Mouse (Mus musculus) intestine, embryonic 14.5 days (tissue): Measurements from ENCODE around the gene Plekhh1. TPM values are rescaled to one million over a fixed set of nuclear protein-coding genes. Genes with fewer than 3 reads are reported as not detected.

Experiments used
- ATAC-seq: fragments of 200-750 bp; cut with Nextera tagmentation; replicated peaks from 2 replicates; pipeline ENCODE4 v1.8.0; 2017; ENCODE audit warnings: low read depth, moderate number of reproducible peaks, moderate TSS enrichment, moderate library complexity; ENCODE audit not compliant: low FRiP score, low TSS enrichment
- DNase-seq: peaks from one replicate; pipeline ENCODE4 v3.0.0-alpha.2; 2018; ENCODE audit warnings: low spot score
- H3K27ac ChIP-seq: fragments of 300-500 bp; sonication (generic); 2 replicates; pipeline ENCODE4 v1.5.1; 2014; ENCODE audit warnings: low read depth, mild to moderate bottlenecking, control low read depth
- H3K27me3 ChIP-seq: fragments of 300-500 bp; sonication (generic); replicated peaks from 2 replicates; pipeline ENCODE4 v1.6.1; 2014; ENCODE audit warnings: low read length, control low read depth; ENCODE audit not compliant: control insufficient read depth, insufficient read depth
- H3K36me3 ChIP-seq: fragments of 300-500 bp; sonication (generic); 2 replicates; pipeline ENCODE4 v1.6.1; 2014; ENCODE audit warnings: low read length, control low read depth; ENCODE audit not compliant: control insufficient read depth, insufficient read depth
- H3K4me1 ChIP-seq: fragments of 300-500 bp; sonication (generic); replicated peaks from 2 replicates; pipeline ENCODE4 v1.6.1; 2014; ENCODE audit warnings: low read length, control low read depth, mixed read lengths; ENCODE audit not compliant: control insufficient read depth, insufficient read depth
- H3K4me2 ChIP-seq: fragments of 300-500 bp; sonication (generic); 2 replicates; pipeline ENCODE4 v1.6.1; 2014; ENCODE audit warnings: low read length
- H3K4me3 ChIP-seq: fragments of 300-500 bp; sonication (generic); 2 replicates; pipeline ENCODE4 v1.5.1; 2014; ENCODE audit warnings: low read depth, low read length, control low read depth, mixed read lengths
- H3K9ac ChIP-seq: fragments of 300-500 bp; sonication (generic); 2 replicates; pipeline ENCODE4 v1.6.1; 2014; ENCODE audit warnings: mild to moderate bottlenecking, low read length
- H3K9me3 ChIP-seq: fragments of 300-500 bp; sonication (generic); 2 replicates; pipeline ENCODE4 v1.6.1; 2016; ENCODE audit warnings: low read length, control low read depth; ENCODE audit not compliant: control insufficient read depth
- WGBS: fragments of 180-500 bp; shearing (Covaris S2); extraction: QIAGEN DNeasy Blood & Tissue Kit; methylation state at CpG from one replicate; pipeline ENCODE4 v1.1.7; 2014; 5-methylcytosine and 5-hydroxymethylcytosine counted together
- polyA plus RNA-seq: library from polyadenylated mRNA; unstranded; fragments of >200 nt; fragmentation: Nextera tagmentation; extraction: Ambion mirVana; gene quantifications from 2 replicates; pipeline ENCODE4 v1.2.1, GENCODE M21; 2014

The Plekhh1 gene
- polyA plus RNA-seq, 1 experiment from 2014 or later, result 6.8 TPM

DNA sequence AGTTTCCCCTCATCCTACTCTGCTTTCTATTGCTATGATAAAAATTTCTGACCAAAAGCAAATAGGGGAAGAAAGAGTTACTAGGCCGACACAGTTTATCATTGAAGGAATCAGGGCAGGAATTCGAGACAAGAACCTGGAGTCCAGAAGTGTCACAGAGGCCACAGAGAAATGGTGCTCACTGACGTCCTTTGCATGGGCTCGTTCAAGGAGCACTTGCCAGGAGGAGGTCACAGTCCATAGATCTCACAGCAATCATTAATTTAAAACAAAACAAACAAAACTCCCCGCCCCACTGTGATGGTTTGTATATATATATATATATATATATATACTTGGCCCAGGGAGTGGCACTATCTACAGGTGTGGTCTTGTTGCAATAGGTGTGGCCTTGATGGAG, 76.3 kb downstream of the Plekhh1 start:
- no peak for ATAC-seq
- DNase-seq, result no peak
- WGBS, result 69% methylated on average over 5 of the region's 5 CpGs
- H3K9me3 ChIP-seq, result no peaks in the 10 kb centered on the region
- no peak overlapping the region for H3K27ac ChIP-seq
- H3K4me1 ChIP-seq, result no peaks in the 10 kb centered on the region
- H3K27me3 ChIP-seq, result no peaks in the 10 kb centered on the region
- H3K4me2 ChIP-seq, result no peak overlapping the region
- no peak overlapping the region for H3K4me3 ChIP-seq
- no peaks in the 10 kb centered on the region for H3K36me3 ChIP-seq
- no peak overlapping the region for H3K9ac ChIP-seq

DNA sequence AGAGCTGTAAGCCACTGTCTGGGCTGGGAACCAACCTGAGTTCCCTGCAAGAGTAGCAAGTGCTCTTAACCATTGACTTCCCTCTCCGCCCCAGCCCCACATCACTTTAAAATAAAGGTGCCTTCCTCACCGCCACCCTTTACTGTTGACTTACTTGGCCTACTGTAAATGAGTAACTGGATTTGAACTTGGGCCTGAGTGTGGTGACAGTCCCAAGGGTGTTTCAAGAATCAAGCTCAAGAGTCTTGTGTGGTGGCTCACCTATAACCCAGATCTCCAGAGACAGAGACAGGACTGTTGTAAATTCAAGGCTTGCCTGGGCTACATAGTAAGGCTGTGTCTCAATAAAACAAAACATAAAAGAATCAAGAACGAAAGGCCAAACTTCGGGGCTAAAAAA, 90.0 kb downstream of the Plekhh1 start:
- 89% methylated on average over 4 of the region's 4 CpGs for WGBS
- H3K36me3 ChIP-seq, result no peaks in the 10 kb centered on the region
- H3K4me3 ChIP-seq, result no peak overlapping the region
- no peak overlapping the region for H3K9ac ChIP-seq
- no peaks in the 10 kb centered on the region for H3K4me1 ChIP-seq
- H3K27ac ChIP-seq, result no peak overlapping the region
- no peaks in the 10 kb centered on the region for H3K27me3 ChIP-seq
- no peak for ATAC-seq
- H3K4me2 ChIP-seq, result no peak overlapping the region
- DNase-seq, result no peak
- H3K9me3 ChIP-seq, result no peaks in the 10 kb centered on the region

- H3K27ac ChIP-seq, result no peak overlapping the region
- H3K4me3 ChIP-seq, result no peak overlapping the region
- no peaks in the 10 kb centered on the region for H3K36me3 ChIP-seq
- ATAC-seq, result no peak
- DNase-seq, result no peak
- H3K9me3 ChIP-seq, result no peaks in the 10 kb centered on the region
- H3K27me3 ChIP-seq, result no peaks in the 10 kb centered on the region
- 34% methylated on average over 3 of the region's 3 CpGs for WGBS
- H3K4me2 ChIP-seq, result no peak overlapping the region
- no peak overlapping the region for H3K9ac ChIP-seq
- no peaks in the 10 kb centered on the region for H3K4me1 ChIP-seq
These were observed 93.9 kb downstream of the Plekhh1 start for GRCm38 (mm10) chr12:79122820-79123219.

DNA sequence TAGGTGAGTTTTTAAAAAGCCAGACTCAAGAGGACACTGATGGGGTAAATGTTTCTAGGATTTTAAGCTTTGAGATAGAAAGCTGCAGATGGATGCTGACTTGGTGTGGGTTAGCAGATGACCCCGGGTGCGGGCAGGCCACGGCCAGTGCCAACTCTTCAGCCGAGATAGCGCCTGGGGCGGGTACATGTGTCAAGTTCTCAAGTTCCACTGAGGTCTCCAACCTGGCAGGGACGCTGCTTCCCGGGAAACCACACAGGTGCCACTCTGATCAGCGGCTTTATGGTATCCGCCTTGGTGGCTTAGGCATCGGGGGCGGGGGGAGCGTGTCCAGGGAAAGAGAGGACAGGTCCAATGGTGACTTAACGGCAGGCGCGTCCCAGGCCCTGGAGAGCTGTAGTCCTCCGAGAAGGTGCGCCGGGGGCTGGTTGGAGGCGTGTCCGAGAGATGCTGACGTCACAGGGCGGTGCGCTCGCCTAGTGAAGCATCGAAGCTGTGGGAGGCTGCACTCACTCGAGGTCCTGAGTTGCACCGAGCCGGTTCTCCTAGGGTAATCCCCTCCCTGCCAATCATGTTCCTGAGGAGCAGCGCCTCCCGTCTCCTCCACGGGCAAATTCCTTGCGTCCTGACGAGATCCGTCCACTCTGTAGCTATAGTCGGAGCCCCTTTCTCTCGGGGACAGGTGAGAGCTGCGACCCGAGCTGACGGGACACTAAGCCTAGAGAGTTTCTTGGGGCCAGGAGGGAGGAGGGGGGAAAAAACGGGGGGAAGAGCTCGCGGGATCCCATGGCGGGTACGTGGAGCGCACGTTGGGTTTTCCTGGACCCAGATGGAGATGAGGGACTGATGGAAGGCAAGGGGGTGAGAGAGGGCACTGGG, 101.6 kb downstream of the Plekhh1 start, which contains the start of gene Arg2:
Gene Arg2, plus strand, starts transcription at position 479 of the 879 bp plus-strand sequence.
- peaks cover 12% of the 10 kb centered on the region for H3K4me1 ChIP-seq
- no peaks in the 10 kb centered on the region for H3K36me3 ChIP-seq
- H3K4me3 ChIP-seq, result peak within 1 kb of the TSS; percentile 41
- no peaks in the 10 kb centered on the region for H3K9me3 ChIP-seq
- peak within 1 kb of the TSS; percentile 20; the same call in 1 of the 2 replicates for H3K9ac ChIP-seq
- peak within 1 kb of the TSS; percentile 88 for H3K4me2 ChIP-seq
- no peak within 1 kb of the TSS for H3K27ac ChIP-seq
- peaks cover 31% of the 10 kb centered on the region for H3K27me3 ChIP-seq
- peak; percentile 91 for DNase-seq
- peak; percentile 92 for ATAC-seq
- whole genome bisulfite sequencing, result under 1% methylated on average over 47 of the region's 47 CpGs

Other genes with a start within 250 kb of the Plekhh1 start
- 52.8 and 65.6 TPM in 2 replicates for gene Atp6v1d, start 167.5 kb upstream of the Plekhh1 start, polyA plus RNA-seq
- 220 and 223 TPM in 2 replicates for gene Eif2s1, start 167.3 kb upstream of the Plekhh1 start, polyA plus RNA-seq
- gene Plek2, start 122.2 kb upstream of the Plekhh1 start, polyA plus RNA-seq, result 13.6 and 16.2 TPM in 2 replicates
- gene Tmem229b, start 21.5 kb upstream of the Plekhh1 start, polyA plus RNA-seq, result 5.7 and 6.7 TPM in 2 replicates
- gene Pigh, start 60.5 kb downstream of the Plekhh1 start, polyA plus RNA-seq, result 27.3 and 33.5 TPM in 2 replicates
- 0.46 and 0.91 TPM in 2 replicates for gene Arg2, start 101.6 kb downstream of the Plekhh1 start, polyA plus RNA-seq
- 85.4 and 94.7 TPM in 2 replicates for gene Vti1b, start 143.5 kb downstream of the Plekhh1 start, polyA plus RNA-seq
- gene Rdh11, start 163.1 kb downstream of the Plekhh1 start, polyA plus RNA-seq, result 38.5 and 39.6 TPM in 2 replicates
- 1.2 TPM in 2 replicates for gene Rdh12, start 179.8 kb downstream of the Plekhh1 start, polyA plus RNA-seq